Mouse (Mus musculus): ENCODE results near the gene Gys2. TPM values are rescaled to one million over a fixed set of nuclear protein-coding genes. Genes with fewer than 3 reads are reported as not detected.

Gys2 gene
- polyA plus RNA-seq, 1 experiment from 2014 or later = 92.7 TPM

DNA sequence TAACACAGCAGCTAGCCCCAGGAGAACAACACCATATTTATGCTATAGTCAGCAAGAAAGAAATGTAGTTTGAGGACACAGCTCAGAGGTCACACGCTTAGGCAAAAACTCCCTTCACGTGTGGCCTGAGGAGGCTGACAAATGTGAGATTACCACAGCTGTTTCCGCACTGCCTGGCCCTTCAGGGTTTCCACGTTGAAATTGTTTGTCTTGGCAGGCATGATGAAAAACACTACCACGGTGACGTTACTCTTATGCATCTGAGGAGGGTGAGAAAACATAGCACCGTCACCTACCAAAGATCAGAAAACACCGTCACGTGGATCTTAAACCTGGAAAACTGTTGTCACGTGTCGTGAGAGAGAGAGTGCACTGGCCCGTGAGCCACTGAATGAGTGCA lies 21.5 kb downstream of the Gys2 start:
- TF ChIP-seq CTCF (IDR thresholded peaks at IDR 0.05; ENCODE audit: low read depth) (no peak), EP300 (IDR thresholded peaks at IDR 0.05; ENCODE audit: low read depth) (no peak)
- DNase-seq (no peak), ATAC-seq (peak; percentile 73)
- WGBS (ENCODE audit: insufficient replicate concordance) = 81% methylated on average over 12 of the region's 12 CpGs
- Histone ChIP-seq H3K27me3 (ENCODE audit: insufficient read depth, low read length) (no peaks in the 10 kb centered on the region), H3K36me3 (replicated peaks; ENCODE audit: insufficient read depth, low read length) (peaks cover 9% of the 10 kb centered on the region; the same call in 1 of the 2 replicates), H3K27ac (ENCODE audit: low read depth) (no peak overlapping the region), H3K9me3 (ENCODE audit: low read length) (no peaks in the 10 kb centered on the region), H3K4me2 (ENCODE audit: low read depth, low read length) (no peak overlapping the region), H3K4me1 (ENCODE audit: insufficient read depth) (no peaks in the 10 kb centered on the region), H3K9ac (replicated peaks) (no peak overlapping the region), H3K4me3 (ENCODE audit: low read depth, low read length) (no peak overlapping the region)

DNA sequence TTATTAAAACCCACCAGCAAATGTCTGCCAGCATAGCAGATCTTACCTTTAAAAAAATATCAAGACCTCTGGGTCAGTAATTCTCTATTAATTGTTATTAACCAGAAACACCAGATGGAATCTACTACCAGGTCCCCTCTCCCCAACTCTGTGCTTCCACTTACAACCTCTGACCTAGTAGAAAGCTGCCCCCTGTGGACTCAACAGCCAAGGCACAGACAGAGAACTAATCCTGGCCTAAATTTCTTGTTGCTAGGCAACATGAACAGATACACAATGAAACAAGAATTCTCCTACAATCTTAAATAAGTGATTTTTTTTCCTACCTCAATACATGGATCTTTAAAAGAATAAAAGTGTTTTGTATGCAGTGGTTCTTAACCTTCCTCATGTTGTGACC lies 43.8 kb downstream of the Gys2 start:
- Histone ChIP-seq H3K9me3 (ENCODE audit: low read length) (no peaks in the 10 kb centered on the region), H3K4me1 (ENCODE audit: insufficient read depth) (no peaks in the 10 kb centered on the region), H3K9ac (replicated peaks) (no peak overlapping the region), H3K4me3 (ENCODE audit: low read depth, low read length) (no peak overlapping the region), H3K27me3 (ENCODE audit: insufficient read depth, low read length) (no peaks in the 10 kb centered on the region), H3K36me3 (replicated peaks; ENCODE audit: insufficient read depth, low read length) (peaks cover 17% of the 10 kb centered on the region; the same call in 1 of the 2 replicates), H3K27ac (ENCODE audit: low read depth) (no peak overlapping the region), H3K4me2 (ENCODE audit: low read depth, low read length) (no peak overlapping the region)
- TF ChIP-seq CTCF (IDR thresholded peaks at IDR 0.05; ENCODE audit: low read depth) = no peak
- TF ChIP-seq EP300 (IDR thresholded peaks at IDR 0.05; ENCODE audit: low read depth) = no peak
- ATAC-seq (no peak), DNase-seq (no peak)

DNA sequence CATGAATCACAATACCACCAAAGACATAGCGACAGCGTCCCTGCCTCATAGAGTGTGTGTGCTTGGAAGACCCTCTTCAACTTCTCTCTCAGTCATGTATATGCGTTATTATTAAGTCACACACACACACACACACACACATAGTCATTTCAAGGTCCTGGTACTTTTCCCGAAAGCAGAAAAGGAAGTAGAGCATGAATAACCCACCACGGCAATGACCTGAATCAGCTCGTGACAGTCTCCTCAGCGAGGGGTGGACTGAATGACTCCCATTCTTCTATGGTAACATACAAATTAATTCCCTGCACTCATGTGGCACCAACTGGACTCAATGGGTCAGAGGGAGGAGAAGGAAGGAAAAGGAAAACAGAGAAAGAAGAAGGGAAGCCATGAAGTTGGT lies 47.9 kb downstream of the Gys2 start:
- no peak for TF ChIP-seq EP300 (IDR thresholded peaks at IDR 0.05; ENCODE audit: low read depth)
- no peak for TF ChIP-seq CTCF (IDR thresholded peaks at IDR 0.05; ENCODE audit: low read depth)
- Histone ChIP-seq H3K4me2 (ENCODE audit: low read depth, low read length) (no peak overlapping the region), H3K27me3 (ENCODE audit: insufficient read depth, low read length) (no peaks in the 10 kb centered on the region), H3K9ac (replicated peaks) (no peak overlapping the region), H3K4me1 (ENCODE audit: insufficient read depth) (no peaks in the 10 kb centered on the region), H3K4me3 (ENCODE audit: low read depth, low read length) (no peak overlapping the region), H3K9me3 (ENCODE audit: low read length) (no peaks in the 10 kb centered on the region), H3K27ac (ENCODE audit: low read depth) (no peak overlapping the region), H3K36me3 (replicated peaks; ENCODE audit: insufficient read depth, low read length) (peaks cover 18% of the 10 kb centered on the region)
- no peak for ATAC-seq
- no peak for DNase-seq
- WGBS (ENCODE audit: insufficient replicate concordance) = 57% methylated on average over 7 of the region's 7 CpGs

DNA sequence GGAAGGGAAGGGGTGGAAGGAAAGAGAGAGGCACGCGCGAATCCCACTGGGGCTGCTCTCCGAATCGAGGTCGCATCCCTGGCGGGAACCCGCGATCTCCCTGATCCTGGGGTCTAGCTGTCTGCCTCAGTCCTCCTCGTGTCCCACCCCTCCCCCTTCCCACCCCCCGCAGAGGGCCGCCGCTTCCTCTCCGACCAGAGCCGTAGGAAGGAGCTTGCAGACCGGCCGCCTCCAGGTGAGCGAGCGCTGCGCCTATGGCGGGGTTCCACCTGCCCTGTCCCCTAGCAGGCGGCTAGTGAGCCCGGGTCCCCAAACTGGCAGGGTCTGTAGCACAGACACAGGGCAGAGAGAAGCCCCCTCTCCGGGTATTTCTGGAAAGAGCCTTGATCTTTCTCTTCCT lies 58.3 kb downstream of the Gys2 start:
- TF ChIP-seq EP300 (IDR thresholded peaks at IDR 0.05; ENCODE audit: low read depth) (no peak), CTCF (IDR thresholded peaks at IDR 0.05; ENCODE audit: low read depth) (no peak)

DNA sequence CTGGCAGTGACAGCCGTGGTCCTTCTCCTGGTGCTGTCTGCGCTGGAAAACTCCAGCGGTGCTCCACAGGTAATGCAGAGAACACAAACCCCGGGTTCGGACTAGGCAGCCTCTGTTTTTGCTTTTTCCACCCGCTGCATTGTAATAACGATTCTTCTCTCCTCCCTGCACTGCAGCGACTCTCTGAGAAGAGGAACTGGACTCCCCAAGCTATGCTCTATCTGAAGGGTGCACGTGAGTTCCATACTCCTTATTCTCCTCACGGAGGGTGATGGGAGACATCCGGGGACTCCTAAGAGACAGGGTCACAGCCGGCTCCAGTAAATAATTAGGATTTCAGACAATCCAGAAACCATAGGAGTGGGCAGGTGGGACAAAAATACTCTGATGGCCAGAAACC lies 59.1 kb downstream of the Gys2 start:
- Histone ChIP-seq H3K4me3 (ENCODE audit: low read depth, low read length) (no peak overlapping the region), H3K9ac (replicated peaks) (no peak overlapping the region), H3K27ac (ENCODE audit: low read depth) (no peak overlapping the region), H3K9me3 (ENCODE audit: low read length) (no peaks in the 10 kb centered on the region), H3K36me3 (replicated peaks; ENCODE audit: insufficient read depth, low read length) (no peaks in the 10 kb centered on the region), H3K4me2 (ENCODE audit: low read depth, low read length) (no peak overlapping the region), H3K27me3 (ENCODE audit: insufficient read depth, low read length) (peaks cover 25% of the 10 kb centered on the region), H3K4me1 (ENCODE audit: insufficient read depth) (no peaks in the 10 kb centered on the region; the same call in 1 of the 2 replicates)
- DNase-seq = no peak
- TF ChIP-seq EP300 (IDR thresholded peaks at IDR 0.05; ENCODE audit: low read depth) (no peak), CTCF (IDR thresholded peaks at IDR 0.05; ENCODE audit: low read depth) (no peak)
- no peak for ATAC-seq
- 13% methylated on average over 12 of the region's 12 CpGs for WGBS (ENCODE audit: insufficient replicate concordance)

More for the DNA sequence above, 58.3 kb downstream of the Gys2 start:
- Histone ChIP-seq H3K36me3 (replicated peaks; ENCODE audit: insufficient read depth, low read length) (no peaks in the 10 kb centered on the region), H3K4me3 (ENCODE audit: low read depth, low read length) (no peak overlapping the region), H3K27me3 (ENCODE audit: insufficient read depth, low read length) (peaks cover 25% of the 10 kb centered on the region), H3K9ac (replicated peaks) (no peak overlapping the region), H3K9me3 (ENCODE audit: low read length) (no peaks in the 10 kb centered on the region), H3K27ac (ENCODE audit: low read depth) (no peak overlapping the region), H3K4me1 (ENCODE audit: insufficient read depth) (no peaks in the 10 kb centered on the region; the same call in 1 of the 2 replicates), H3K4me2 (ENCODE audit: low read depth, low read length) (no peak overlapping the region)
- DNase-seq (peak; percentile 16), ATAC-seq (no peak)
- 3% methylated on average over 22 of the region's 24 CpGs for WGBS (ENCODE audit: insufficient replicate concordance)

DNA sequence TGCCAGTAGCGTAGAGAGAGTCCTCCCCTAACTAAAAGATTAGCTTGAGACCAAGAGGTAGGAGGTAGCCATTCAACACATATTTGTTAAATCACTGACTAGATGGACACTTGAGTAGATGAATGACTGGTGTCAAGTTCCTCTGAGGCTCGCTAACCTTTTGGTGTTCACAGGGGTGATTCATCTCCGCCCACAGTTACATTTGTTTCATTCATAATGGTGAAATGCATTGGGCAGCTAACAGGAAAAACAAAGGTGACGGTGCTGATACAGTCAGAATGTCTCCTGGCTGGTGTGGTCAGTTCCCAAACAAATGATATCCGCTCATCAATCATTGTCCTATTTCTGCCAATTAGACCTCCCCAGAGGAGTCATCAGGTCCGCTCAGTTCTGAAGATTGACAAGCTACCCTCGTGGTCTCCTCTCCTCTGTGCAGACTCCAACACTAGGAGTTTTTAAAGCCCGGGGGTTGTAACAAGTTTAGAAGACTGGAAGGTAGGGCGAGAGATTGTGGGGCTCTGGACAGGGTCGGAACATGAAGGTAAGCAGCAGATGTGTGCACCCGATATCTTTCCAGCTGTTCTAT lies 59.9 kb downstream of the Gys2 start, which contains the start of gene Spx:
Spx (plus strand) TSS at position 536 of the 586 bp plus-strand sequence.
- Histone ChIP-seq H3K4me2 (ENCODE audit: low read depth, low read length) (no peak within 1 kb of the TSS), H3K27ac (ENCODE audit: low read depth) (no peak within 1 kb of the TSS), H3K9ac (replicated peaks) (no peak within 1 kb of the TSS), H3K36me3 (replicated peaks; ENCODE audit: insufficient read depth, low read length) (no peaks in the 10 kb centered on the region), H3K27me3 (ENCODE audit: insufficient read depth, low read length) (peaks cover 25% of the 10 kb centered on the region), H3K4me3 (ENCODE audit: low read depth, low read length) (no peak within 1 kb of the TSS), H3K9me3 (ENCODE audit: low read length) (no peaks in the 10 kb centered on the region), H3K4me1 (ENCODE audit: insufficient read depth) (no peaks in the 10 kb centered on the region; the same call in 1 of the 2 replicates)
- ATAC-seq = no peak
- 67% methylated on average over 11 of the region's 11 CpGs for WGBS (ENCODE audit: insufficient replicate concordance)
- TF ChIP-seq CTCF (IDR thresholded peaks at IDR 0.05; ENCODE audit: low read depth) (no peak), EP300 (IDR thresholded peaks at IDR 0.05; ENCODE audit: low read depth) (no peak)
- no peak for DNase-seq

Data from liver, postnatal 0 days (tissue).